Mouse (Mus musculus) spleen, adult 18-20 months (tissue): ENCODE data around the gene Ccn2.

Experiments used
- DNase-seq, 2 experiments: peaks; one replicate each; pipeline ENCODE4 v3.0.0; 2022; ENCODE audit warnings: mixed read lengths in 2 of 2

Gene Ccn2

GRCm38 (mm10) chr10:24642796-24643580 lies 47.7 kb downstream of the Ccn2 start:
- no peak for DNase-seq

DNA sequence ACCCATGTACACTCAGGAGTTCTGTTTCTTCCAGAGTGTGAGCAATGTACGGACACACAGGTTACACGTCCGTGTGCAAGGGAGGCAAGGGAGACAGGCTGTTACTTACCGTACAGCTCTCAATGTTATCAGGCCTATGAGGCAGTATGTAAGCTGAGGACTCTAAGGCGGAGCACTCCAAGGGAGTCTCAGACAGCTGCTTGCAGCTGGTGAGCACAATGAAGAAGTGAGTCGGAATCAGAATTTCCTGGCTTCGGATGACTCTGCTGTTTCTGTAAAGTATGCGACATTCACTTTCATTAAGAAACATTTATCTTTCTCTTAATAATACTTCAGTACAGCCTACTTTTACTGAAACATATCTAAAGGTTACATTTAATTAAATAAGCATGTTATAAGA lies 49.9 kb downstream of the Ccn2 start:
- DNase-seq: no peak
